Mouse (Mus musculus): Measurements from ENCODE around the gene Gm9958. TPM values are rescaled to one million over a fixed set of nuclear protein-coding genes. Genes with fewer than 3 reads are reported as not detected.

Gm9958 gene
- 1.2 and 1.3 TPM in 2 replicates for polyA plus RNA-seq (2012; rRNA removed)

DNA sequence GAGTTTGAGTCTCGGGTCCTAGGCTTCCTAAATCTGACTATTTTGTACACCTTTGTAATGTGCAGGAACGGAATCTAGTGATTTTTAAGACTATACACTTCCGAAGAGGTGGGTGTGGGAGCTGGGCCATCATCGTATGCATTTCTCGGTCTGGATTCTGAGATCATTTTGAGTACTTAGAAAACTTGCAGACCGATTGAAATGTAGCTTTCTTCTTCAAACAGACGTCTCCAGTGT, at the start of gene Gm9958:
Gene Gm9958 (plus strand): TSS at position 138 of the 237 bp plus-strand sequence.

DNA sequence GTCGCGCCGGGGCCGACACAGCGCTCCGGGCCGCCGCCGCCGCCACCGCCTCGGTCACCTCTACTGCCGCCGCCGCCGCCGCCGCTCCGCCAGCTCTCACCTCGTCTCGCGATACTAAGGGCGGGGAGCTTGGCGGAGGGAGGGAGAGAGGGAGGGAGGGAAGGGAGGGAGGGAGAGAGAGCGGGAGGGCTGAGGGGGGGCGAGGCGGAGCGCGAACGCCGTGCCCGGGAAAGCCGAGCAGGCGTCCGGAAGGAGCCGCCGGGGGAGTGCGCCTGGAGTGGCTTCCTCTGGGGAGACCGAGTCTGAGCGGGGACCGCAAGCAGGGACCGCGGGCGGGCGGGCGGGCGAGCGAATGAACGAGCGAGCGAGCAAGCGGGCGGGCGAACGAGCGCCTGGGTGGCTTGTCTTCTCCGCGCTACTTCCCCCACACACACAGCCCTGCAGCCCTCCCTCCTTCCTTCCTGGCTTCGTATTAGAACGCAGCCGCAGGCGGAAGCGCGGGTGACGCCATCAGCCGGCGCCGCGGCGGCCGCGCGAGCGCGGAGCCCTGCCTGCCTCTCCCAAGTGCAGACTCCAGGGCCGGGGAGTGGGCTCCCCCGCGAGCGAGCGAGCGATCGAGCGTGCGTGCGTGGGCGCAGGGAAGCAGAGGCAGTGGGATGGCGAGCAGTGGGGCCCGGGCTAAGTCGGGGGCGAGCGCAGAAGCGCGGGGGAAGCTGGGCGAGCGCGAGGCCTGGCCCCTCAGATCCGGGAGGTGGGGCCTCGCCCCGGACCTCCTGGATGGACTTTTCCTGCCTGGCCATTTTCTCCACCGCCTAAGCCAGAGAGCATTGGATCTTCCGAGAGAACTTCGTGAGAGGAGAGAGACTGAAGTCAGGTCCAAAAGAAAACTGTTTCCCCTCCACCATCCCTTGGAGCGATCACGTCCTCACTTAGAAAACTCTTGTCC, 610 bp upstream of the Gm9958 start, which contains the start of gene Ankrd17:
Gene Ankrd17 (minus strand): TSS at position 457 of the 946 bp plus-strand sequence.

Other genes with a start within 250 kb of the Gm9958 start
- 5.7 and 7.6 TPM in 2 replicates for gene Cox18, start 143.2 kb upstream of the Gm9958 start, polyA plus RNA-seq (2012; rRNA removed)
- 14.8 and 15.6 TPM in 2 replicates for gene Ankrd17, start 627 bp upstream of the Gm9958 start, polyA plus RNA-seq (2012; rRNA removed)
- 9,664 and 11,295 TPM in 2 replicates for gene Alb, start 93.7 kb downstream of the Gm9958 start, polyA plus RNA-seq (2012; rRNA removed)
- gene Afp, start 123.5 kb downstream of the Gm9958 start, polyA plus RNA-seq (2012; rRNA removed), result 8,335 and 9,985 TPM in 2 replicates
- 12.4 and 12.6 TPM in 2 replicates for gene Afm, start 151.7 kb downstream of the Gm9958 start, polyA plus RNA-seq (2012; rRNA removed)
- gene 5830473C10Rik, start 193.9 kb downstream of the Gm9958 start, polyA plus RNA-seq (2012; rRNA removed), result 0.59 and 0.81 TPM in 2 replicates

Data from liver, embryonic 14 days (tissue).